Mouse (Mus musculus) T-cell, adult 2 months (primary cell): ENCODE data around the gene Plcb2.
A peak's percentile ranks its signal among the peaks of the same experiment; 100 is the strongest.

Experiments
- DNase-seq: peaks from one replicate; pipeline ENCODE4 v3.0.0; 2022; ENCODE audit warnings: low spot score

Gene Plcb2

DNA sequence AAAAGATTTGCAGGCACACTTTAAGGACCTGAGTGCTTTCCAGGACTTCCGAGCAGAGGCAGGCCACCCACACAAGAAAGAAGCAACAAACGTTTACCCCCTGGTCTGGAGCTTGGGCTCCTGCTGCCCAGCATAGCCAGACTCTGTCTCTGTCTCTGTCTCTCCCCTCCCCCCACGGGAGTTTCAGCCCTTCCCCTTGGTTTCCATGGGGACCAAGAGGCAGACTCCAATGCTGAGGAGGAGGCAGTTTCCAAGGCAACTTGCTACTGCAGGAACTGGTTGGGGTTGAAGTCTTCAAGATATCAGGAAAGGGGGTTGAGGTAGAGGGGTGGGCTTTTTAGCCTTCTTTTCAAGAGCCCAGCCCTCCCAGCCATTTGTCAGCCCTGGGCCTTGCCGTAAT is 14.0 kb downstream of the Plcb2 start:
- DNase-seq = no peak

DNA sequence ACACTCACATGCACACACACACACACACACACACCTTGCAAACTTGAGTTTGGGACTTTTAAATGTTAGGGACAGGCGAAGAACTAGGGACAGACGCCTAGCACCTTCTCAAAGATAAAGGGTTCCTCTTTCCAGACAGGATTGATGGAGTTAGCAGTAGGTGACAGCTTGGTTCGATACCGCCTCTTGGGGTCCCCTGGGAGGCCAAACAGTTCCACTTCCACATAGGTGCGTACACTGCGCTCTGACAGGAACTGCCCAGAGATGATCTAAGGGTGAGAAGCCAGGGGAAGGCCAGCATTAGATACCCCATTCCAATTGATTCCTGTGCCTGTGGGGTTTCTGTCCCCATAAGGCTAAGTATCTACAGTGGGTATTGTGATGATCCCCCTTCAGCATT is 14.6 kb downstream of the Plcb2 start:
- DNase-seq = no peak

DNA sequence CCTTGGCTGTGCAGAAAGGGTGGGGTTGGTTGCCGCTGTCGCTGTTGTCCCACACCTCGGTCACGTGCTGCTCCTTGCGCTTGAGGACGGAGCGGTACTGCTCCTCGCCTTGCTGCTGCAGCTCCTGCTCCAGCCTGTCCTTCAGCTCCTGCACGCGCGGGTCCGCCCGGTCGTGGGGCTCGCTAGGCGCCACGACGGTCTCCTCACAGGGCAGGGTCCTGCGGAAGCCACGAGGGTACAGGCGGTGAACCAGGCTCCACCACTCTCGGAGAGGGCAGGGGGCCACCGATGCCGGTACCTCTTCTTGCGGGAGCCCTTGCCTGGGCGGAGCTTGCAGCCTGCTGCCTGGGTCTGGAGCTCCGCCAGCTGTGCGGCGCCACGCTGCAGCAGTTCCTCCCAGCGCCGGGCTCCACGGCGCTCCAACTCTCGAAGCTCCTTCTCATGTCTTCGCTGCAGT is 17.2 kb downstream of the Plcb2 start:
- DNase-seq = no peak

DNA sequence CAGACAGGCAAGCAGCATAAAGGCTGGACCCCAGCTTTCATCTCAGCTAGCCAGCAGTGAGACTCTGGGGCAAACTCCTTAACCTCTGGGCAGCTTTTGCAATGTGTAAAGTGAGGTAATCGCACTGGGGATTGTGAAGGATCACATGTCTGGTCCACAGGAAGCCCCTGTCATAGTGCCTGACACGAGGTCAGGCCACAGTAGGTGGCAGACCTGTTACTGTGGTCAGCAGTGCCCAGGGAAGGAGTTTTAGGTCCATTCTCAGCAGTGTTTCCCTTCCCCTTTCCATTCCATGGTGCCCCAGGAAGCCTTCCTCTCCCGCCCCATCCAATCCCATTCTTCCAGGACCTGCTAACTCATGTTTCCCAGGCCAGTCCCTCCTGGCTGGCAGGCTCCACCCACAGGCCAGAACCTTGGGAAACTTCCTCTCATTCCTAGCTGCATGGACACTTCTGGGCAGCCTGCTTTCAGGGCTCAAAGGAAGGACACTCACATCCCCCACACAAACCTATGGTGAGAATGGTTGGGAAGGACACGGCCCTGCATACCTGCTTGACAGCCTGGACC is 18.5 kb downstream of the Plcb2 start:
- no peak for DNase-seq

DNA sequence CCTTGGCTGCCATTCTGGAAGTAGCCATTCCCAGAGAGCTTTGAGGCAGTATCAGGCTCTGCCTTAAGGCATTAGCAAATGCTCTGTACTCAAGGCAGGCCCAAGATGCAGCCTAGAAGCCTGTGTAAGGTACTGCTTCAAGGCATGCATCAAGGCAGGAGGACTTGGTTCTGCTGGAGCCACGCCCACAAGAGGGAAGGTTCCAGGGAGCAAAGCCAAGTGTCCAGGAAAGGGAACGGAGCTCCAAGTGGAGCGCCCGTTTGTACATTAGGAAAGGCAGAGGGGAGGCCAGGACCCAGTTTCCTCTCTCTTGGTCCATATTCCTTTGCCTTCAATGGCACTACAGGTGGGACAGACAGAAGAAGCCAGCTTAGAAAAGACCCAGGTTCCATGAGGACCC is 19.8 kb downstream of the Plcb2 start:
- DNase-seq = no peak

DNA sequence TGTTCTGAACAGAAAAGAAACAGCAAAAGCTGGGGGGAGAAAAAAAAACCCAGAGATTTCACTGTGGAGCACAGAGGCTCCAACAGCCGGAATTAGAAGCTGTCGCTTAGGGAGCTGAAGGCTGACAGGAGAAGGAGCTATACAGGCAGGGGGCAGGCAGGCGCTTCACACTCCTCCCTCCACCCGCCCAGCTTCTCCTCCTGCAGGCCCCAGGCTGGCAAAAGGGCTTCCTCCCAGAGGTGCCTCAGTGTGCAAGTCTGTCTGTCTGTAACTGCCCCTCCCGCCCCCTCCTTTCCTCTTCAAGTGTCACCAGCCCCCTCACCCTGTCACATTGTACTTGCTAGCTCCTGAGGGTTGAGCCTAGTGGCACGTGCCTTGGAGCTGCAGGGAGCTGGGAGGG is 21.8 kb downstream of the Plcb2 start:
- DNase-seq = no peak

DNA sequence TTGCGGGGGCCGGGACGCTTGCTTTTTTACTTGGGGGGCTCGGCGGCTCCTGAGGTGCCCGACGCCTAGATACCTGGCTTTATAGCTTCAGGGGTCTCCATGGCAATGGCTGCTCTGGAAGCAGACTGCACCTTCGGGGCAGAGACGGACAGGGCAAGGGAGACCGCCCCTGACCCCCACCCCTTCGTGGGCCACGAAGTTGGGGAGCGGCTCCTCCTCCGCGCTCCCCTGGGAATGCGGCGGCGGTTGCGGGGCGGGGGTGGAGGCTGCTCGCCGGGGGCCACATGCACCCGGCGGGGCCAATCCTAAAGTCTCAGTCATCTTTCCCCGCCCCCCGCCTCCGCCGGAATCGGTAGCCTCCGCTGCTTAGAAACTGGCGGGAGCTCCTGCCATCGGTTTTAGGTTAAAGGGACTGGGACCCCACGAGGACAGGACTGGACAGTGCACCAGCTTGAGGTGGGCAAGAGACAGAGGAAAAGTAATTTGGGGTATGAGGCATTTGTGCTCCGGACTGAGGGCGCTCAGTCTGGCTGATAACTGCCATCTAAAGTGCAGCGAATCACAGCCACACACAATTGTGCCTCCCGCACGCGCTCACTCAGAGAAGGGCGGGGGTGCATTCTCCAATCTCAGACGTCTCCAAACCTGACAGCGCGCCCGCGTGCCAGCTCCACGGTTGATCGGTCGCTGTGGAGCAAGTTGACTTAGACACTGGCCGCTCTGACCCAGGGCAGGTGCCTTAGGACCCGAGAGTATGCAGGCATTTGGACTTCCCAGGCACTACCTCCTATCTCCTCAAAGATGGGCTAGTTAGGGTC is 24.1 kb downstream of the Plcb2 start, which contains the start of gene Ankrd63:
Gene Ankrd63, minus strand, starts transcription at position 51 of the 818 bp plus-strand sequence.
- peak; percentile 23 for DNase-seq

DNA sequence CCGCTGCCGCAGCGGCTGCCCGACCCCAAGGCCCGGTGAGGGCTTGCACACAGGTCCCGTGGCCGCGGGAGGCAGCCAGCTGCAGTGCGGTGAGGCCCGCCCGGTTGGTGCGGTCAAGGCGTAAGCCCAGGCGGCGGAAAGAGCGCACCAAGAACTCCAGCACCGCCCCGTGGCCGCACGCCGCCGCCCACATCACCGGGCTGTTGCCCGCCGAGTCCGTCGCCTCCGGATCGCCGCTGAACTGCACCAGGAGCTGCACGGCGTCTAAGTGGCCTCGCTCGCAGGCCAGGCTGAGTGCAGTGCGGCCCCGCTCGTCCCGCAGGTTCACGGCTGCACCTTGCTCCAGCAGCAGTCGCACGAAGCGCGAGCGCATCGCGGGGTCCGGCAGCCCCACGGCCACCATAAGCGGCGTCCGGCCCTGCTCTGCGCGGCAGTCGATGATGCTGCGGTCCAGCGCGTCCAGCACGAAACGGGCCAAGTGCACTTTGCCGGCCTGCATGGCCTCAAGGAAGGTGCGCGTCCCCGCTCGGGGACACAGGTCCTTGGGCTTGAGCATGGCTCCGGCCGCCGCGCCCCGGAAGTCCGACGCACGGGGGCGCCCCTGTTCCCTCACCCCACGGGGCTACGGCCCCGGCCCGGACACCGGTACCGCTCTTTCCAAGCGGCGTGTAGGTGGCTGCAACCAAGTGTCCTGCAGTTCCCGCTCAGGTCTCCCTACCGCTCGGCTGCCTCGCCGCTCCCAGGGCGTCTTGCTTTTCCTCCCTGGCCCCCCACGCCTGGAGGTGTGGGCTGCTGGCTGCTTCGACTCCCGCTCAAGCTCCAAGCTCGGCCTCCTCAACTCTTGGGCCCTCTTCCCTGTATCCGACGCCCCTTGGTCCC is 25.1 kb downstream of the Plcb2 start:
- DNase-seq = no peak

DNA sequence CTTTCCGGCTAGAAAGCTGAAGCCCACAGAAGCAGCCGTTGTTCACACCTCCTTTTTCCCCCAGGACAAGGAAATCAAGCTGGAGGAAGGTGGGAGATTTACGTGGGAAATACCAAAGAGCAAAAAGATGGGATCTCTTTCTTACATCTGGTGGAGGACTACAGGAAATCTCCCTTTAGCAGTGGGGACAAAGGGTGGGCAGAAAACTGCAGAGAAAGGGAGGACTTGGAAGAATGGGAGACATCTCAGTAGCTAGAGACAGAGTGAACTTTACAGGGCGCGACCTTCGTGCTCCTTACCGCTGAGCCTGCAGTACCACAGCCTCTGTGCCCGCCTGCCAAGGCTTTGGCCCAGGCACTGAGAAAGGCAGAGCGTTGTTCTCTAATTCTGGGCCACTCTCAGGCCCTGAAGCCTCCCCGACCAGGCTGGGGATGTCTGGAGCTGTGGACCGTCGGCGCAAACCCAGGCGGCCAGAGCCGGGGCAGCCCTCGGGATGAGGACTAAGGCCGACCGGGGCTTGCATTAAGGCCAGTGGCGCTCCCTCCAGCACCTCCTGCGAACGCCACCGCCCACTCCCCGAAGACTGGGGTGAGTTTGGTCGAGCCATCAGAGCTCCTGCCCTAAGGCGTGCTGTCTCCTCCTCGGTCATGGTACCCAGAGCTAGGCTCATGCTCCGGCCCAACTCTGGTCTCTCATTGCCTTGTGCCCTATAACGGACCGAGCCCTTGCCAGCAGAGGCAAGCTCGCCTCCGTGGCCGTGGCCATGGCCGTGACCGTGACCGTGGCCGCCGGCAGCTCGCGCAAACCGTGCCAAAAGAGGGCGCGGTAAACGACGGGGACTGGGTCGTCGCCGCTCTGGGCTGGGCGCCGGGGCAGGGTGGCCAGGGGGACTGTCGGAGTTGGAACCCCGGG is 26.0 kb downstream of the Plcb2 start:
- no peak for DNase-seq

DNA sequence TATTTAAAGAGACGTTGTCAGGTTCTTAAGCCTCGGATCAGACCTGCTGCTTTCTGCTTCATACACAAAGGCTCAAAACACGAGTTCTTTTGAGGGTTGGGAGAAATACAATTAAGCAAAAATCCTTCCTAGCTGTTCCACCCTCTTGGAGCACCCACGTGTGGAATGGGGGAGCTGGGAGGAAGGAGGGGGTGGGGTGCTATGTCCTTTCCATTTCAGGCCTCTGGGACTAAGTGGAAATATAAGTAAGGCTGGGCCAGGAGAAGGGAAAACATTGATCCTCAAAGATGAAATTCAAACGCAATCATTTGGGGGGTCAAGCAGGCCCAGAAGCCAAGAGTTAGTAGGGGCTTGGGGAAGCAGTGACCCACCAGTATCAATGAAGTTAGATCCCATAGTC is 27.1 kb downstream of the Plcb2 start:
- DNase-seq = no peak

DNA sequence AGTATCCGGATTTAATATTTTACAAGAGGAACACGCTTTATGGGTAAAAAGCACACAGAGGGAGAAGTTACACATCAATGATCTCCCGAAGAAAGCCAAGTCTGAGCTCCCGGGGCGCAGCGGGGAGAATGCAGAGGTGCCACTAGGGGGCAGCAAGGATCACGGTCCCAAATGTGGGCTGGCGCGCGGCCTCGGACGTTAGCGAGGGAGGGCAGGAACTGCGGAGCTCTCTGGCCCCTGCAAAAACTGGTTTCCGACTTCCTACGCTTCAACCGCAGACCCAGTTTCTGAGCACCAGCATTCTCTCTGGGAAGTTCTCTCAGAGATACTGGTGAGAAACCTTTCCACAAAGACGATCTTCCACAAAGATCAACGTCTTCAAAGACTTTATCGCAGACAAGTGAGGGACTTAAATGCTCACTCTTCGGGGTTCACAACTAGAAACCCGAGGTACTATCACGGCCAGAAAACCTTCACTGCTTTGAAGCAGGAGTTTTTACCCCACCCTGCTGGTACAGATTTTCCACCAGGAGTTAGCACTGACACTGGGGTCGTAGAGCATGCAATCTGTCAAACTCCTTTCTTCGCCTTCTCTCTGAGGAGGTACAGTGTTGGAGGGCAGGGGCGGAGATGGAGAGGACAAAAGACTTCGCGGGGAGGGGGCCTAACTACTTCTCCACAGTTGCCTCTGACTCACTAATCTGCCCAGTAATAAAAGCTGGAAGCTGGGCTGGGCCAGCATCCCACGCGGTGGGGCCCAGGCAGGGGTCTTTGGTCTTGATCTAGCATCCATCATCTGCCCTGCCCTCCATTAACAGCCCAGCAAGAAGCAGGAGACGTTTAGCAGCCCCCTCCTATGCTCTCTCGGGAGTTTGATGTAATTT is 27.8 kb downstream of the Plcb2 start:
- peak; percentile 66 for DNase-seq

DNA sequence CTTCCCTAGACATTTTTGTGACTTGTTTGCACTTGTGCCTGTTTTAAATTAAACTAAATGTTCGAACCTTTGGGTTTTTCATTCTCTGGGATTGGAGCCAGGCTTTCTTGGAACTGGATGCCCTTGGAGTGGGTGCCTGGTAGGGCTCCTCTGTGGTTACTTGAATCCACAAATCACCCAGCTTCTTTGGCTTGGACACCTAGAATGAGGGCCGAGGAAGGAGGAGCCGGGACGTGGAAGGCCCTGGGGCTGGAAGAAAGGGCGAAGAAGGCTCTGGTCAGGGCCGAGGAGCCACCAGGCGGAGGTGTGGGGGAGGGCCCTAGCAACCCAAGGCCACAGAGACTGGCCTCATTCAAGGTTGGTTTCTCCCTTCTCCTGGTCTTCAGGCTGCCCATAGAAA is 30.3 kb downstream of the Plcb2 start:
- no peak for DNase-seq

DNA sequence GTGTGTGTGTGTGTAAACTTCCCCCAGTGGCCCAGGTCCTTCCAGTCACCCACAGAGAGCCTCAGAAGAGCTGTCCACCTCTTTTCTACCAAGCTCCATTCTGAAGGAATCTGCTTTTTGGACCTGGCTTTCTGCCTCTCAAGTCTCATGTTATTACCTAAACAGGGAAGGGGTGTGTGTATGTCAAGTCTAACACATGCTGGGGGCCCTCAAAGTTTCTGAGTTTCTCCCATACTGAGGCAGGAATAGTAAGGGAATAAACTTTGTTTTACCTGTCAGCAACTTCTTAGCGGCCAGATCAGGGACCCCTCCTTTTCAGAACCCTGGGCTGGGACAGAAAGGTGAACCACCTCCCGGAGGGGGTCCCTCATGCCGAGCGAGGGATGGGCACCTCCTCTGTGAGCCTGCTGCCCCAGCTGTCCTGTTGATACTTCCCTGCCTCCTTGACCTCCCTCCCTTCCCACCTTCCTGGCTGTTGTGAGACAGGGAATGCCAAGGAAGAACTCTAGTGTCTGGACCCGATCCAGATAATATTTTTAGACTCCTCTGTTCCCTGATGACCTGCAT is 30.8 kb downstream of the Plcb2 start:
- DNase-seq = no peak

DNA sequence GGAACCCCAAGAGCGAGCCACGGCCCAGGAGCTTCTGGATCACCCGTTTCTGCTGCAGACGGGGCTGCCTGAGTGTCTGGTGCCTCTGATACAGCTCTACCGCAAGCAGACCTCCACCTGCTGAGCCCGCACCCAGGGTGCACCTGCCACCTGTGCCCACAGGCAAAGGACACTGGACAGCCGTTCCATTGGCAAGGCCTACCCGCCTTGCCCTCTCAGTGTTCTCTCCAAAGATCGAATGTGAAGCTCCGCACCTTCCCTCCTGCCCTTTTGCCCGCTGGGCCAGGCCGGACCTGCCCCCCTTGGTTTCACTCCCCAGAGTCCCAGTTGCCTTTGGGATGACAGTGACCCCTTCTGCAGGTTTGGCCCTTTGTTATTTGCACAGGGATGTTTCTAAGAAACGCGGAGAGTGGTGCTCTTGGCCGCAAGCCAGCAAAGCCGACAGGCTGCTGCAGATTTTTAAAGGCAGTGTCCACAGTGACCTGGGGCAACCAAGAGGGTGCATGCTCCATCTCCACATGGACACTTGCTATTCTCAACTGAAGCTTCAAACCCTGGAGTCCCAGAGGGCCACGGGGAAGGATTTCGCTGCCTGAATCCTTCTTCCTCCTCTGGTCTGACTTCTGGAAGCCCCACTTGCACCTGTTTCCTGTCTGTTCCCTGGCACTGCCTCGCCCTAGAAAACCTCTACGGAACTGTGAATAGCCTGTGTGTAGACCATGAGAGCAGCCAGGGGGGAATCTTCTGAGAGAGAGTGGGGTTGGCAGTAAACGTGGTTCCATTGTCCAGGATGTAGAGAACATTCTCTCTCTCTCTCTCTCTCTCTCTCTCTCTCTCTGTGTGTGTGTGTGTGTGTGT is 31.6 kb downstream of the Plcb2 start:
- DNase-seq = no peak

DNA sequence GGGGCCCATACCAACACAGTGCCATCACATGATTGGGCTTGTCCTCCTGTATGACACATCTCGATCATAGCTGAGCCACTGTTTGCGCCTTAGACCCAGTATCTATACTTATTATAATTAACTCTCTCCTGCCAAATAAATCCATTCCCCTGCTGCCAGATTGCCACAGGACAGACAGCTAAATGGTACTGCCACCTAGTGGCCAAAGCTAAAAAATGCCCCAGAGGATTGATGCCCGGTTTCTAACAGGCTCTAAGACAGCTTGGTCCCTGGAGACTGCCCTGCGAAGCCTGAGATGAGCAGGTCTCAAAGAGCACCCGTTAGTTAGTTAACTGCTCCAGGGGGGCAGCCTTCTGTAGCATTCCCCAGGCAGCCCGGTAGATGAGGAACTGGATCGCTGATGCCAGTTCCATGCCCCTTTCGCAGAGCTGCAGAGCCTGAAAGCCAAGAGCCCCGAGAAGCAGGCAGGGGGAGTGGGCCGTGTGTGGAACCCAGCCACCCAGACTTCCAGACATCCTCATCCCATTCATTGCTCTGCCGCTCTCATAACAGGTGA is 32.5 kb downstream of the Plcb2 start:
- DNase-seq = peak; percentile 62

DNA sequence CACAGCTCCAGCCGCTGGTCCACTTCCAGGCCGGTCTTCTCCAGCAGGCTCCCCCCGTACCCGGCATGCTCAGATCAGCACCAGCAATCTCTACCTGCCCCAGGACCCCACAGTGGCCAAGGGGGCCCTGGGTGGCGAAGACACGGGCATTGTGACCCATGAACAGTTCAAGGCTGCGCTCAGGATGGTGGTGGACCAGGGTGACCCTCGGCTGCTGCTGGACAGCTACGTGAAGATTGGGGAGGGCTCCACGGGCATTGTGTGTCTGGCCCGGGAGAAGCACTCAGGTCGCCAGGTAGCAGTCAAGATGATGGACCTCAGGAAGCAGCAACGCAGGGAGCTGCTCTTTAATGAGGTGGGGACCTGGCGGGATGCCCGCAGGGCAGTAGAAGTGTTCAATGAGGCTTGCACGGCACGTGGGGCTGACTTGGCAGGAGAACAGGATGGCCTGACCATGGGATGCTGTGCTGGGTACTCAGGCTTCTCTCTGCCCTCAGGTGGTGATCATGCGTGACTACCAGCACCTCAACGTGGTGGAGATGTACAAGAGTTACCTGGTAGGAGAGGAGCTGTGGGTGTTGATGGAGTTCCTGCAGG is 34.8 kb downstream of the Plcb2 start:
- no peak for DNase-seq

DNA sequence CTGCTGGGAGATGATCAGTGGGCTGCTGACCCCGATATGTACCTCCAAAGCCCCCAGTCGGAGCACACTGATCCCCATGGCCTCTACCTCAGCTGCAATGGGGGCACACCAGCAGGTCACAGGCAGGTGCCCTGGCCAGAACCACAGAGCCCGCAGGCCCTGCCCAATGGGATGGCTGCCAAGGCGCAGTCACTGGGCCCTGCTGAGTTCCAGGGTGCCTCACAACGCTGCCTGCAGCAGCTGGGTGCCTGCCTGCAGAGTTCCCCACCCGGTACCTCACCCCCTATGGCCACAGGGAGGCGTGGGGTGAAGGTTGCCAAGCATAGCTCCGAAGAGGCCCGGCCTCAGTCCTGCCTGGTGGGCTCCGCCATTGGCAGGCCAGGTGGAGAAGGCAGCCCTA is 38.4 kb downstream of the Plcb2 start:
- no peak for DNase-seq

DNA sequence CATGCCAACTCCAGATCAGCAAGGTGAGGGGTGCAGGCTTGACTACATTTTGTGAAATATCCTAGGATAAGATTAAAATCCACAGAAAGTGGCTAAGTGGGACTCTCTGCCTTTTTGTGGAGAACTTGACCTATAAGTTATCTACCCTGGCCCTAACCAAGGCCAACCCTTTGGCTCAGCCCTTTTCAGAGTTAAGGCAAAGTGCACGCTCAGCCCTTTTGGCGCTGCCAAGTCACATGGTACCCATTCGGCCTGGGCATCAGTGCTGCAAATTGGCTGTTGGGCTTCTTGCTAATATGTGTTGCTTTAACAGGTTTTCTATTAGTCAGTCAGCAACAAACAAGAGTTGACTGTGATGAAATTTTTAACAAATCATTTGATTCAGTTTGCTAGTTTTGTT is 40.4 kb downstream of the Plcb2 start:
- DNase-seq = no peak

DNA sequence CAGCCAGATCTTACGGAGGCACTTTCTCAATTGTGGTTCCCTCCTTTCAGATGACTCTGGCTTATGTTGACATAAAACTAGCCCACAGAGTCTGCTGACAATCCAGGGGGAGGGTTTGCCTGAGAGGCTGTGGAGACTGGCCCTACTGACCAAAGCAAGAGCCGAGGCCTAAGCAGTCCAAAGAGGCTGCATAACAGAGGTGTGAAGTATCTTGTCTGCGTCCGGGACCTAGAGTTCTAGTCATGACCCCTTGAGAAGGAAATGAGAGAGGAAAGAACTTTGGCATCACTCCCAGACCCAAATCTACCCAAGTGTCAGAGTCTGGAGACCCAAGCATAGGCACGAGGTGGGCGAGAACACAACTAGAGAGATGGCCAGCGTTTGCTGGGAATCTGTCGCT is 41.5 kb downstream of the Plcb2 start:
- no peak for DNase-seq
